Mouse (Mus musculus) myocyte (in vitro differentiated cells): ENCODE measurements around the gene Tfcp2l1.

Experiments used
- E2F4 ChIP-seq: IDR thresholded peaks from one replicate; pipeline ENCODE4 v1.6.1; 2011; ENCODE audit warnings: mild to moderate bottlenecking, control low read depth, moderate library complexity; ENCODE audit not compliant: insufficient read depth
- MAX ChIP-seq: IDR thresholded peaks from one replicate; pipeline ENCODE4 v1.6.1; 2011; ENCODE audit warnings: low read depth, mild to moderate bottlenecking, control low read depth
- MYOD1 ChIP-seq, 3 experiments: IDR thresholded peaks; one replicate each; pipeline ENCODE4 v1.6.1; 2011; ENCODE audit warnings: control low read depth in 2 of 3, low read depth in 2 of 3, mild to moderate bottlenecking in 2 of 3, moderate library complexity in 1 of 3; ENCODE audit not compliant: insufficient read length in 2 of 3, control insufficient read depth in 1 of 3
- POLR2A ChIP-seq: IDR thresholded peaks from one replicate; pipeline ENCODE4 v1.6.1; 2011; ENCODE audit warnings: low read depth, mild to moderate bottlenecking, control low read depth, moderate library complexity; ENCODE audit not compliant: insufficient read length
- POLR2AphosphoS2 ChIP-seq: IDR thresholded peaks from one replicate; pipeline ENCODE4 v1.6.1; 2011; ENCODE audit warnings: low read depth, control low read depth; ENCODE audit not compliant: insufficient read length
- TCF12 ChIP-seq: IDR thresholded peaks from one replicate; pipeline ENCODE4 v1.6.1; 2011; ENCODE audit warnings: mild to moderate bottlenecking, control low read depth; ENCODE audit not compliant: poor library complexity, insufficient read depth, severe bottlenecking
- USF1 ChIP-seq: IDR thresholded peaks from one replicate; pipeline ENCODE4 v1.6.1; 2011; ENCODE audit warnings: low read depth, mild to moderate bottlenecking, control low read depth, moderate library complexity

- TF ChIP-seq MAX (no peak), TCF12 (no peak), POLR2AphosphoS2 (no peak), POLR2A (no peak), USF1 (no peak), E2F4 (no peak), MYOD1 (IDR thresholded peaks at IDR 0.05; ENCODE audit: control insufficient read depth in 1 of 3, insufficient read length in 2 of 3, low read depth in 2 of 3) (no peak)
These were observed 35.3 kb downstream of the Tfcp2l1 start for GRCm38 (mm10) chr1:118663062-118663461.
